Mouse (Mus musculus) B cell, adult 2 months (primary cell): ENCODE data around the gene Ano6.
A peak's percentile ranks its signal among the peaks of the same experiment; 100 is the strongest.

Experiments used
- DNase-seq, 2 experiments: peaks; one replicate each; pipeline ENCODE4 v3.0.0; 2022

Ano6 gene

GRCm38 (mm10) chr15:95790529-95791071 is at the start of gene Ano6:
Ano6 (plus strand) TSS chr15:95790843.
- DNase-seq = peak; percentile 87 to 88

DNA sequence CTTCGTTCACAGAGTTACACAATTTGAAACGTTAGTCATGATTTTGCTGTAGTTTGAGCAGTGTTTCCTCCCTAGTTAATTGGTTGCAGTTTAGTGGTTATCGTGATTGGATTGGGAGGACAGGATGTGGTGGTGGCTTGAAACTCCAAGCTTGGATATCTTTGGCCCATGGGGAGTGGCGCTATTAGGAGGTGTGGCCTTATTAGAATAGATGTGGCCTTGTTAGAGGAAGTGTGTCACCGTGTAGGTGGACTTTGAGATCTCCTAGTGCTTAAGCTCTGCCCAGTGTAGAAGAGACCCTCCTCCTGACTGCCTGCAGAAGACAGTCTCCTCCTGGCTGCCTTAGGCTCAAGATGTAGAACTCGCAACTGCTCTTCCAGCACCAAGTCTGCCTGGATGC is 47.7 kb upstream of the Ano6 start:
- DNase-seq = no peak

DNA sequence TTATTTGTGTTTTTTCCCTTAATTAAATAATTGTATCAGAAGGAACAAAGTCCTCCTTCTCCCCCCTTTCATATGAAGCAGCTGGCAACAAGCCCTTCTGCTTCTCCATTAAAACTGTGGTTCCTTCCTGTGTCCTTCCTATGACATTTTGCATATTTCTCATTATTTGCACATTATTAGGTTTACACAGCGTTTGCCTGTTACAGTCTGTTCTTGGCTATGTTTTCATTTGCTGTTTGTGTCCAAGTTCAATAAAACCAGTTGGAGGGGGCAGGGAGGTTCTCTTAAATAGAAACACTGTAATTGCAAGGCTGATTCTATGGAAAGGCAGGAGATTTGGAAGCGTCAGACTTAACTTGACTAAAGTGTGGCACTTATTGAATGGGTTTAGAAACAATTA is 46.8 kb upstream of the Ano6 start:
- DNase-seq = no peak

DNA sequence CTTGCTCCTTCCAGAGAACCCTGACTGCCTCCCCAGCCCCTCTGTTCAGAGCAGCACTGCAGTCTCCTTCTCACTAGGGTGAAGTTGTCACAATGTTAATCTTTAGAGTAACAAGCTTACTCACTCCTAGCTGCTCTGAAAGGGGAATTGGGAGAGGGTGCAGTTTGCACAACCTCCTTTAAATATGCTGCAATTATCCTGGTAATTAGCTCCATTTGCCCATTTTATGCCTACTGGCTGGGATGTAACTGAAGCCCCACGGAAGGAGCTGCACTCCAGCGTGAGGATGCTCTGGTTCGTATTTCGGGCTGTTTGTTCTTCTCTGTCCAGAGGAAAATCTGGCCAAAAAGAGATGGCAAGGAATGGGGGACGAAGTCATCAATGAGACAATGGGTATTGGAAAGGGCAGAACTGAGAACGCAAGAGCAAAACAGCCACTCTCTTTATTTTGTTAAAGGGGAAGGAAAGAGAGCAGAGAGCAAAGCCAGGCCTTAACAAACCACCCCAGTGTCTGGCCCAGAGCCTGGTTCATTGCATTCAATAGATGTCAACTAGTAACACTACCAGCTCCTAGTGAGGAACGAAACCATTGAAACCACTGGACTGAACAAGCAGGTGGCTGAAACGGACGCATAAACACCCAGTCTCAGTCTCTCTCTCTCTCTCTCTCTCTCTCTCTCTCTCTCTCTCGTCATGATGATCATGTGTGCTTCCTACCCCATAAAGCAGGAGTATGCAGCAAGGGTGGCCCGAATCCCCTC is 45.1 kb upstream of the Ano6 start:
- no peak for DNase-seq

DNA sequence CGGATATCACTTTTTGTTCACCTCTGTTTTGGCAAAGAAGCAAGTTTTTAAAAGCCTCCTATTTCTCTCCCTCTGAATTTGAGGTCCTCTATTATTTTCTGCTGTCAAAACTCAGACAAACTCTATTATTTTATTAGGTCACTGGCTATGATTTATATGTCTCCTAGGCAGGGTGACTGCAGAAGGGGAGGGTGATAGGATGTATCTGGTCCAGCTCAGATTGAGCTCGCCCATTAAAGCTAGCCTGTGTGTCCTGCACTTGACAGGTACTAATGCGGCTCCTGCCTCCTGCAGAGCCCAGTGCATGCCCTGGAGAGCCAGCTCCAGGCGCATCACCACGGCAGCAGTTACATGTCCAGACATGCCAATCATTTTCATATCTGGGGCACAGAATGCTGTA is 44.1 kb upstream of the Ano6 start:
- DNase-seq = no peak

DNA sequence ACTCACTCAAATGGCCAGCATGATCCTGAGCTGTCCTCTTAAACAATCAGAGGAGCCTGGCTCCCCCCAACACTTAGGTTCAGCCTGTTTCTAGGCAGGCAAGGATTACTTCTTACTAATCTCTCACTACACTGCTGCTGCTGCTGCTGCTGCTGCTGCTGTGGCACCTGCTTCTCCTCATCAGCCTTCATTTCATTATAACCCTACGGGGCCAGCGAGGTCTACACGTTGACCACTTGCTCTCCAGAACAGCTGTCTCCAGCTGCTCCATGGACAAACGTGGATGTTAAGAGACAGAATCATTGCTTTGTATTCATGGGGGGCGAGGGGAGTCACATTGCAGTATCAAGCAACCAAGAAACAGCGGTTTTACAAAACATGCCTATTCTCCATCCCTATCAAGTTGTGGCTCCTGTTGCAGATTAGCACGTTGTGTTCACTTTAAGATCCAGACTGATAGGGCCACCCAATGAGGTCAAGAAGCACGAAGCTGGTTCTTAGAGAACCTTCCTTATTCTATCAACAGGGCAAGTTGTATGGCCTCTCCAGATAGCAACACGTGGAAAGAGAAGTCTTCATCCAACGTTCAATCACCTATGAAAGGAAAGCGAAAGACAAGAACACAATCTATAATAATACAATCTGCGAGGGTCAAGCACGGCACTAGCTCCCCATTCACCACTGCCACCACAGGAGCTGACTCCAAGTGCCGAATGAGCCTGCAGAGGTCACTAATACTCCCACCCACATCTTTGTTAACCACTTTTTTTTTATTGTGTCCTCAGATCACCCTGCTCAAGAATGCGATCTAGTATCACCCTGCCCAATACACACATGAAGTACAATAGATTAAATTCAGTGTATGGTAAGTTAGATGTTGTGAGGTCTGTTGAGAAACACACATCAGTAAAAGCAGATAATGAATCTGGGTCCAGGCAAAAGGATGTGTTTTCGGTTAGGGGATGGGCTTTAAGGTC is 43.4 kb upstream of the Ano6 start:
- no peak for DNase-seq

DNA sequence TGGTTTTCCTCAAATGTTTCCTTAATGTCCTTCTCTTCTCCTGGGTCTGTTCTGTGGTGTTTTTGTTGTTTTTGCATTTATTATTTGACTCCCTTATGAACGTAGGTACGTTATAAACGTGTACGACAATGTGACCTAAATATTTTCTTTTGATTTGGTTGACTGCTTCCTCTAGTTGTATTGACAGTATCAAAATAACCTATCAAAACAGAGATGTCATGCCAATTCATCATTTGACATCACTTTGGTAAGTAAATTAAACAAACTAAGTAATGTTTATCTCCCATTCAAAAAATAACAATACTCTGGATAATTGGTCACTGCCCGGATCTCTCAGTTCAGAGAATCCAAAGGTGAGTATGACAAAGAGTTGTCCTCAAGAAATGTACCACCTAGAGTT is 41.4 kb upstream of the Ano6 start:
- DNase-seq = no peak

GRCm38 (mm10) chr15:95750038-95750437 is 40.6 kb upstream of the Ano6 start:
- no peak for DNase-seq

- no peak for DNase-seq
Measured at GRCm38 (mm10) chr15:95751832-95752676, 38.6 kb upstream of the Ano6 start.

- no peak for DNase-seq
Measured at GRCm38 (mm10) chr15:95752677-95753019, 38.0 kb upstream of the Ano6 start.

DNA sequence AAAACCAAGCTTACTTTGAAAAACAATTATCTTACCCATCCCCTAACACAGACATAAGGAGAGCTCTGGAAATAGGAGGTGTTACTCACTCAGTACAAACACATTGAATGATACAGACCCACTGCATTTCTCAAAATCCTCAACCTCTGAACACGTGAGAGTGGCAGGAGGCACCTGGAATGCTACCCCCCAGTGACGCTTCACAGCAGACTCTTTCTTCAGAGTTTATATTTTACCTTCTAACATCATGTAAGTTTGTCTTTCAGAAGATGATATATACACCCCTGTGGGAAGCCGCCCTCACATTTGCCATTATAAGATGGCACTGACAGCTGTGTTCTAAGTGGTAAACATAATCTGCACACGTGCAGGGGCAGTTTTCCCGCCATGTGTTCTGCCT is 37.6 kb upstream of the Ano6 start:
- DNase-seq = no peak

DNA sequence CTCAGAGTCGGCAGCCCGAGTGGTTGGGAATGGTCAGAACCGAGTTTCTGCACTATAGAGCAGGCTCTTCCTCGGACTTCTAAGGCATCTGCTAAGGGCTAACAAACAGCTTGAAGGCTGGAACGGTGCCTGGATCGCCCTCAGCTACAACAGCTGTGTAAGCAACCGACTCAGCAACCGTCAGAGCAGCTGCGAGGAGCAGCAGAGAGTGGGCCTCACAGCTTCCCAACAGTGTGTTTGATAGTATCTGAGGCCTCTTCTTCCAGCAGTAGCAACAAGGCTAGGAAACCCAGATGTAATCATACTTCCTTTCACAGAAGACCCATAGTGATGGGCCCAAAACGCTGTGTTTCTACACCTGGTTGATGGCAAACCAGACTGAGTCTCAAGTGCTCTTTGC is 33.5 kb upstream of the Ano6 start:
- no peak for DNase-seq

DNA sequence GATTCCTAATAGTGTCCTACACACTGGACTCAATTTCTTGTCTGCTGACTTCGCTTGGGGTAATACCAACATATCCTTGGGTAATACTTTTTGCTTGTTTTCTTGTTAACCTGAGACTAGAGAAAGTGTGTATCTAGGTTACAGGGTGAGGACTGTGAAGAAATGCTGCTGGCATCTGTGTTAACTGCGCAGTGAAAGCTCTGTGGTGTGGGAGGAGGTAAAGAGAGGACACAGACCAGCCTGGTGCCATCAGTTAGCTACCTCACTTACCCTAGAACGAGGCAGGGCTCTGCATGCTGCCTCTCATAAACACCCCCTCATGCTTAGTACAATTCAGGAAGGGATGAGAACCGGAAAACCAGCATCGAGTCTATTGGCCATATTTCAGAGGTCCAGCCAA is 32.6 kb upstream of the Ano6 start:
- DNase-seq = no peak

- no peak for DNase-seq
Measured at GRCm38 (mm10) chr15:95758696-95759434, 31.8 kb upstream of the Ano6 start.

DNA sequence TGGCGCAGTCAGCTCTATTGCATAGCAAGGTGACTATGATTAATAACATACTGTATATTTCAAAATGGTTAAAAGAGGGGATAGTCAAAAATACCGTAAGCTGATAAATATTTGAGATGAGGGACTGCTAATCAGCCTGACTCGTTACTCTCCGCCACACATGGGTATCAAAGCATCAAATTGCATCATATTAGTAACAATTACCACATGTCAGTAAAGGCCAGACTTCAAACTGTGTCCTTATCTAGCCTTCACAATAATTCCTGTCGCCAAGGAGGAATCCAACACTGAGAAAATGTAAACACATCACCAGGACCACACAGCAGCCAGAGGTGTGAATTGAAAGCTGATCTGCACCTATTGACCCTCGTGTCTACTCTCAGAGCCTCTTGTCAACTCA is 30.8 kb upstream of the Ano6 start:
- DNase-seq = no peak

GRCm38 (mm10) chr15:95761420-95761819 is 29.2 kb upstream of the Ano6 start:
- no peak for DNase-seq

- peak; percentile 80 to 81 for DNase-seq
Measured at GRCm38 (mm10) chr15:95762661-95763303, 27.9 kb upstream of the Ano6 start.

DNA sequence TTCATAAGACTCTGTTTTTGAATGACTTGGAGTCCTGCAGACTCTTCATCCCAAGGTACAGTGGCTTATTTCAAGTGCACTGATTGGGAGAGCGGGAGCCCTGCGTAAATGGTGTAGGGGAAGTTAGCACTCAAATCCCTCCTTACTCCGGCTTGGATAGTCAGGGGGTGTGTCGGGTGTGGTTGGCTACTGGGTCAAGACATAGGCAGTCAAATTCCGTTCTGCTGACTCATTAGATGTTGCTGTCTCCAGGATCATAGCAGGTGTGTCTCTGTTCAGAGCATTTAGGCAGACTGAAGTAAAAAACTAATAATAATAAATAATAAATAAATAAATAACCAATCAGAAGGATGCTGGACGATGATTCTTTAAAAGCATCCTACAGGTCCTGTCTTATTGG is 27.2 kb upstream of the Ano6 start:
- no peak for DNase-seq

DNA sequence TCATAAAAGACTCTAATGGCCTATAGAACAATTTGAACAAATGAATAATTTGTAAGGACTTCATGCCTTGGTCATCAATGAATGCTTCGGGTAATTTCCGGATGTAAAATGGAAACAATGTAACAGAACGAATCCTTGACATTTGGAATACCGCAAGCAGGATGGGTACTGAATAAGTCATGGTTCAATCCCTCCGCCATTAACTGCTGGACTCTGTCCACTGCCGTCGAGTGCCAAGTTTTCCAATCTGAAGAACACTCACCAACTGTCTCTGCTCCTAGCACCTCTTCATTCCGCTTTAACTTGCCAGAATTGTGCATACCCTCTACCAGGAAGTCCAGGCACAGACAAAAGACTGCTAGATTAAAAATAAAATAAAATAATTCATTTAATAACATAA is 25.4 kb upstream of the Ano6 start:
- DNase-seq = no peak

DNA sequence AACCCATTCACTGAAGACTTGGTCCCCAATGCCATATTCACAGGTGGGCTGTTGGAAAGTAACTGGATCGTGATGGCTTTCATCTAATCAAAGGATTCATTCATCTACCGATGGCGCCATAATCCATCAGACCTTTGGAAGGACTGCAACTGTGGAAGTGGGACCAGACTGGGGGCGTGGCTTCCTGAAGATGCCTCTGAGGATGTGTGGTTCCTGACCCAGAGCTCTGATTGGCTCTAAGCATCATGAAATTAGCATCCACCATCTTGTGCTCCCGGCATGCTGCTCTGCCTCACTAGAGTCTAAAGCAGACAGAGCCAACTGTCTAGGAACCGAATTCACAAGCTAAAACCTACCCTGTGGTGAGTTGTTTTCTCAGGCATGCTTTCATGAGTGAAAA is 24.7 kb upstream of the Ano6 start:
- DNase-seq = no peak

- peak; percentile 36 to 38 for DNase-seq
Measured at GRCm38 (mm10) chr15:95767825-95768224, 22.8 kb upstream of the Ano6 start.

GRCm38 (mm10) chr15:95768703-95769102 is 21.9 kb upstream of the Ano6 start:
- DNase-seq = no peak
